Mouse (Mus musculus) E14TG2a.4 (cell line): ENCODE data around the gene Pccb.

Experiments
- CTCF ChIP-seq: conservative IDR thresholded peaks from 2 replicates; pipeline ENCODE4 v1.5.1; 2014; ENCODE audit warnings: low read length
- NANOG ChIP-seq: IDR thresholded peaks from 2 replicates; pipeline ENCODE4 v1.6.1; 2014; ENCODE audit warnings: borderline replicate concordance, low read length, mixed read lengths

- TF ChIP-seq CTCF = no peak
- no peak for TF ChIP-seq NANOG
These were observed 39.3 kb upstream of the Pccb start, which contains the start of gene Msl2 for GRCm38 (mm10) chr9:101073987-101074331.
